ENCODE assay signal across 8 mouse cellular contexts in the genomic region with DNA sequence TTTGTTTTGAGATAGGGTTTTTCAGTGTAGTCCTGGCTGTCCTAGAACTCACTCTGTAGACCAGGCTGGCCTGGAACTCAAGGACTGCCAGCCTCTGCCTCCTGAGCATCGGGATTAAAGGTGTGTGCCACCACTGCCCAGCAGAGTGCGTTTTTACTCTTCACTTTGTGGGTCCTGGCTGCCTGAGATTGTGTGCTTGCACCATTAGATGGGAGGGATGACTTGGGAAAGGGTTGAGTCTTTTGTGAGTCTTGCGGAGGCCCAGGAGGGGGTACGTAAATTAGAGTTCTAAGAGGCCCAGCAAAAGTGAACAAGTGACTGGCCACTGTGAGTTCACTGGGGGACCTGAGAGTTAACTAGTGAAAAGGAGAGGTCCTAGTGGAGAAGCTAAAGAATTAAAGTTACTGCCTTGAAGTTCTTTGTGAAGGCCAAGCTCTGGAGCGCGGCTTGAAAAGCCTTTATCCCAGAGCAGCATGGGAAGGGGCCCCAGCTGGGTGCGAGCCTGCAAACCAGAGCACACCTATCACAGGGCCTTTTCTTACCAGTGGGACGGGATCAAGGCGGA. TPM values are rescaled to one million over a fixed set of nuclear protein-coding genes. Genes with fewer than 3 reads are reported as not detected.
A peak's percentile ranks its signal among the peaks of the same experiment; 100 is the strongest.
DNase-seq lines count a peak whose midpoint lies in the region; ATAC-seq lines count a peak whose summit lies in the region.

No protein-coding gene starts in this region.

- peak overlapping the region; percentile 93 for H3K4me3 ChIP-seq in limb, embryonic 10.5 days
- H3K4me3 ChIP-seq in neural tube, embryonic 14.5 days (ENCODE audit: low read depth, low read length): peak overlapping the region; percentile 74

- peaks cover 19% of the 10 kb centered on the region for H3K36me3 ChIP-seq in limb, embryonic 10.5 days
- H3K36me3 ChIP-seq in neural tube, embryonic 14.5 days (ENCODE audit: control insufficient read depth, insufficient read depth, low read length): 0 out of 2 replicates have a peak, but pooled peaks cover 4% of the 10 kb centered on the region

- H3K27ac ChIP-seq in limb, embryonic 10.5 days: peak overlapping the region; percentile 98
- H3K27ac ChIP-seq in neural tube, embryonic 14.5 days (ENCODE audit: low read depth, low read length): peak overlapping the region; percentile 96

- peak overlapping the region; percentile 55 for H3K9ac ChIP-seq in neural tube, embryonic 14.5 days (replicated peaks; ENCODE audit: low read depth, low read length)

- H3K4me2 ChIP-seq in neural tube, embryonic 14.5 days (ENCODE audit: low read depth, low read length): peak overlapping the region; percentile 68

- peak; percentile 52 for ATAC-seq in frontal cortex, adult (ENCODE audit: low TSS enrichment)
- peak; percentile 54 for ATAC-seq in neural tube, embryonic 14.5 days (ENCODE audit: low read depth)

- no peaks in the 10 kb centered on the region for H3K9me3 ChIP-seq in limb, embryonic 10.5 days (replicated peaks)
- H3K9me3 ChIP-seq in neural tube, embryonic 14.5 days (ENCODE audit: control insufficient read depth, low read length): no peaks in the 10 kb centered on the region

- DNase-seq in frontal cortex, postnatal 36 days (ENCODE audit: low spot score in 2 of 2): no peak
- DNase-seq in thymus, postnatal 14 days: peak; percentile 18
- DNase-seq in thymus, postnatal 25 days: no peak
- DNase-seq in limb, embryonic 10.5 days (ENCODE audit: low spot score): no peak
- no peak for DNase-seq in frontal cortex, adult 2 months (ENCODE audit: extremely low spot score in 1 of 2, low spot score in 1 of 2)
- DNase-seq in thymus, adult 18-20 months: no peak

- WGBS in limb, embryonic 10.5 days: 8% methylated on average over 9 of the region's 9 CpGs
- WGBS in neural tube, embryonic 14.5 days: 3% methylated on average over 9 of the region's 9 CpGs

- no peaks in the 10 kb centered on the region for H3K27me3 ChIP-seq in limb, embryonic 10.5 days (ENCODE audit: low read depth, poor library complexity, severe bottlenecking)
- no peaks in the 10 kb centered on the region for H3K27me3 ChIP-seq in neural tube, embryonic 14.5 days (ENCODE audit: control insufficient read depth, insufficient read depth, low read length)

- peaks cover 27% of the 10 kb centered on the region for H3K4me1 ChIP-seq in limb, embryonic 10.5 days
- peaks cover 18% of the 10 kb centered on the region for H3K4me1 ChIP-seq in neural tube, embryonic 14.5 days (ENCODE audit: control insufficient read depth, insufficient read depth, low read length)

RNA-seq across cellular contexts. Expression of a gene that starts 1.3 kb away (rescaled TPM):
- polyA plus RNA-seq in limb, embryonic 10.5 days (2016; fragmentation: Nextera tagmentation; extraction: Ambion mirVana): 85.8 and 100 TPM in 2 replicates
- polyA plus RNA-seq in neural tube, embryonic 14.5 days (2014; fragmentation: Nextera tagmentation; extraction: Ambion mirVana): 30.1 and 36.4 TPM in 2 replicates
- 63.6 and 74.3 TPM in 2 replicates for polyA plus RNA-seq in frontal cortex, adult 2 months (2012; rRNA removed)

RNA-seq across cellular contexts. Expression of a gene that starts 19.5 kb away (rescaled TPM):
- polyA plus RNA-seq in limb, embryonic 10.5 days (2016; fragmentation: Nextera tagmentation; extraction: Ambion mirVana): 3.6 and 4.3 TPM in 2 replicates
- polyA plus RNA-seq in neural tube, embryonic 14.5 days (2014; fragmentation: Nextera tagmentation; extraction: Ambion mirVana): 2.5 and 3.0 TPM in 2 replicates
- polyA plus RNA-seq in frontal cortex, adult 2 months (2012; rRNA removed): 0.53 and 0.56 TPM in 2 replicates

RNA-seq across cellular contexts. Expression of a gene that starts 35.4 kb away (rescaled TPM):
- polyA plus RNA-seq in limb, embryonic 10.5 days (2016; fragmentation: Nextera tagmentation; extraction: Ambion mirVana): 130 and 137 TPM in 2 replicates
- 42.2 and 45.7 TPM in 2 replicates for polyA plus RNA-seq in neural tube, embryonic 14.5 days (2014; fragmentation: Nextera tagmentation; extraction: Ambion mirVana)
- polyA plus RNA-seq in frontal cortex, adult 2 months (2012; rRNA removed): 20.9 and 27.1 TPM in 2 replicates

RNA-seq across cellular contexts. Expression of a gene that starts 47.1 kb away (rescaled TPM):
- polyA plus RNA-seq in limb, embryonic 10.5 days (2016; fragmentation: Nextera tagmentation; extraction: Ambion mirVana): 30.9 and 35.7 TPM in 2 replicates
- 73.0 and 77.5 TPM in 2 replicates for polyA plus RNA-seq in neural tube, embryonic 14.5 days (2014; fragmentation: Nextera tagmentation; extraction: Ambion mirVana)
- 53.2 TPM in 2 replicates for polyA plus RNA-seq in frontal cortex, adult 2 months (2012; rRNA removed)

RNA-seq across cellular contexts. Expression of a gene that starts 47.2 kb away (rescaled TPM):
- 17.6 and 26.2 TPM in 2 replicates for polyA plus RNA-seq in limb, embryonic 10.5 days (2016; fragmentation: Nextera tagmentation; extraction: Ambion mirVana)
- polyA plus RNA-seq in neural tube, embryonic 14.5 days (2014; fragmentation: Nextera tagmentation; extraction: Ambion mirVana): 20.3 and 21.8 TPM in 2 replicates
- polyA plus RNA-seq in frontal cortex, adult 2 months (2012; rRNA removed): 27.6 and 27.8 TPM in 2 replicates
